Mouse (Mus musculus) left cerebral cortex, adult 2 months (tissue): ENCODE data around the gene Unc5cl. TPM values are rescaled to one million over a fixed set of nuclear protein-coding genes. Genes with fewer than 3 reads are reported as not detected.

Experiments used
- DNase-seq, 2 experiments: peaks; one replicate each; pipeline ENCODE4 v3.0.0; 2021 to 2022; ENCODE audit warnings: low spot score in 2 of 2, mixed read lengths in 1 of 2; ENCODE audit errors: extremely low spot score in 1 of 2
- H3K27ac ChIP-seq: fragments of 200-600 bp; 2 replicates; pipeline ENCODE4 v1.8.1; 2022
- H3K4me3 ChIP-seq: fragments of 200-600 bp; 2 replicates; pipeline ENCODE4 v1.8.1; 2022
- CTCF ChIP-seq: fragments of 200-600 bp; IDR thresholded peaks from 2 replicates; pipeline ENCODE4 v1.8.1; 2022; ENCODE audit warnings: antibody characterized with exemption, mild to moderate bottlenecking, moderate library complexity
- intact Hi-C: fragments of 180-260 bp; cut with DNase I; formaldehyde crosslinking; loops from one replicate; pipeline ENCODE4 v1.15.1; 2025
- total RNA-seq, 2 experiments: library from RNA; stranded (reverse); gene quantifications; 2 replicates each; pipeline ENCODE4 v1.2.3; 2021

Unc5cl gene
- total RNA-seq, 2 experiments from 2014 or later = 0.30 TPM; not detected in 1

- intact Hi-C loops = no loop called here
- H3K27ac ChIP-seq = no peak overlapping the region
- TF ChIP-seq CTCF = no peak
Measured at GRCm38 (mm10) chr17:48533844-48534705, 79.4 kb downstream of the Unc5cl start.

GRCm38 (mm10) chr17:48538328-48538727, 83.6 kb downstream of the Unc5cl start:
- Histone ChIP-seq H3K27ac (no peak overlapping the region), H3K4me3 (no peak overlapping the region)
- peak; percentile 55 for TF ChIP-seq CTCF
- DNase-seq = no peak
- intact Hi-C loops = no loop called here

More at GRCm38 (mm10) chr17:48533844-48534705, 79.4 kb downstream of the Unc5cl start:
- H3K4me3 ChIP-seq = no peak overlapping the region
- no peak for DNase-seq

GRCm38 (mm10) chr17:48539326-48539725, 84.6 kb downstream of the Unc5cl start:
- intact Hi-C loops = no loop called here
- DNase-seq = peak in 1 of 2 experiments; percentile 52
- Histone ChIP-seq H3K4me3 (no peak overlapping the region), H3K27ac (no peak overlapping the region)
- no peak for TF ChIP-seq CTCF

- H3K4me3 ChIP-seq = peak overlapping the region; percentile 5; the same call in 1 of the 2 replicates
Measured at GRCm38 (mm10) chr17:48542733-48543132, 88.0 kb downstream of the Unc5cl start.

GRCm38 (mm10) chr17:48543301-48543765, 88.6 kb downstream of the Unc5cl start:
- DNase-seq = peak; percentile 62 to 64
- no peak for TF ChIP-seq CTCF
- Histone ChIP-seq H3K4me3 (peak overlapping the region; percentile 38), H3K27ac (peak overlapping the region; percentile 80)
- intact Hi-C loops = loop anchor here (5.0 to 10.0 kb wide), 3 partner anchors 231 to 641 kb away; partner anchors contain the start of gene Lrfn2

More at GRCm38 (mm10) chr17:48542733-48543132, 88.0 kb downstream of the Unc5cl start:
- intact Hi-C loops = loop anchor here (5.0 to 10.0 kb wide), 3 partner anchors 232 to 642 kb away; partner anchors contain the start of gene Lrfn2
- H3K27ac ChIP-seq = peak overlapping the region; percentile 67
- no peak for TF ChIP-seq CTCF
- no peak for DNase-seq

GRCm38 (mm10) chr17:48544722-48545121, 90.0 kb downstream of the Unc5cl start:
- H3K27ac ChIP-seq = no peak overlapping the region
- H3K4me3 ChIP-seq = no peak overlapping the region
- intact Hi-C loops = loop anchor here (5.0 to 10.0 kb wide), 3 partner anchors 230 to 640 kb away; partner anchors contain the start of gene Lrfn2
- TF ChIP-seq CTCF = no peak
- no peak for DNase-seq

DNA sequence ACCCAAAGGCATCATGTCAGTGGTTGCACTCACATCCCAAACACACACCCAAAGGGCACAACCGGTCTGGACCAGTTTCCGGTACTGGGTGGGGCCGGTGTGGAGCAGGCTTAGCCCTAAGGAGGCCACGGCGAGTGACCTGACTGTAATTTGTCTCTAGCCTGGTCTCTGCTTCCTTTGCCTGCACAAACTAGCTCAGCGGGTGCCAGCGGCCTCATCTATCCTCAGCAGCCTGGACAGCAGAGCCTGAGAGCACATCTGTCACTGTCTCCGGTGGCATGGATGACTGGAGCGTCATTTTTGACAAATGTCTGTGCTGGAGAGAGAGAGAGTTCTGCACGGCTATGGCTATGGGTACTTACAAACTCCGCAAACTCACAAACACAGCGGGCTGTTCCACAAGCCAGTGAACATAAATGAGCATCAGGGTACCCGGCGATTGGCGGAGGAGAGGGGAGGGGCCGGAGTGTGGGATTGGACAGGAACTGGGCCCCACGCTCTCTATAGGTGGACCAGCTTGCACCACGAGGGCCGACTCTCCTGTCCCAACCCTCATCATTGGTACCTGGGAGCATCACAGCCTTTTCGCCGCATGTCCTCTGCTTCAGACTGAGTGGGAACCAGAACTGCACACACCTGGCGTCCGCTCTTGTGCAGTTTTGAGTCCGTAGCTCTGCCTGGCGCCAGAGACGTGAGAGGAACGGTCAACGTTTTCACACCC, 90.7 kb downstream of the Unc5cl start:
- intact Hi-C loops = loop anchor here (10.0 kb wide), 2 partner anchors 229 to 639 kb away; no protein-coding TSS in a partner anchor
- DNase-seq = peak; percentile 44 to 56

DNA sequence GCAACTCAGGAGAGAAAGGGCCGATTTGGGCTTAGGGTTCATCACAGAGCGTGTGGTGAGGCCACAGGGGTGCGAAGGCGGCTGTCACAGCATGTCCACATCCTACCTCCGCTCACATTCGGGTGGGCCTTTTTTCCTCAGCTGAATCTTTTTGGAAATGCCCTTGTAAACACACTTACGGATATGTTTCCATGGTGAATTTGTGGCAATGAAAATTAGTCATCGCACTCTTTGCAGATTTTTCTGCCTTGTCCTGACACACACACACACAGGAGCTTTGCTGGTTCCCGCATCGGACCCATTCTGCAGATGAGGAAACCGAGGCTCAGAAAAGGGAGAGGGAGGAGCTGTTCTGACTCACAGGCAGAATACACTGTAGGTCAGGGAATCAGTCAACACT, 91.3 kb downstream of the Unc5cl start:
- DNase-seq = no peak
- no peak overlapping the region for H3K4me3 ChIP-seq
- intact Hi-C loops = loop anchor here (10.0 kb wide), 2 partner anchors 229 to 639 kb away; no protein-coding TSS in a partner anchor
- peak overlapping the region; percentile 53; the same call in 1 of the 2 replicates for H3K27ac ChIP-seq
- no peak for TF ChIP-seq CTCF

More for the DNA sequence above, 90.7 kb downstream of the Unc5cl start:
- no peak overlapping the region for H3K4me3 ChIP-seq
- no peak for TF ChIP-seq CTCF
- peak overlapping the region; percentile 53; the same call in 1 of the 2 replicates for H3K27ac ChIP-seq

DNA sequence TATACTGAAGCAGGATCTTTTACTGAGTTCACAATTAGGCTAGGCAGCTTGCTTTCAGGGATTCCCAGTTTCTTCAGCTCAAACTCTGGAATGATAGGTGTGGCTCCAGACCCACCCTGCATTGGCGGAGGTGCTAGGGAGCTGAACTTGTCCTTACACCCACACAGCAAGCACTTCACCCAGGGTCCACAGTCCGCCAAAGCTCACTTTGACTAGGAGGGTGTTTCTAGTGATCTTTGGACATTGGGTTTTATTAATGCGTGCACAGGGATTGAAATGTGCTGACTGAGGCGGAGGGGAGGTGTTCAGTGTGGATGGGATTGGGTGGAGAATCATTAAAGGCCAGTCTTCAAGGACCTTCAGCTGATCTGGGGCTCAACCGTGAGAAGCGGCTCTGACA, 93.0 kb downstream of the Unc5cl start:
- intact Hi-C loops = loop anchor here (10.0 kb wide), 2 partner anchors 227 to 637 kb away; no protein-coding TSS in a partner anchor

GRCm38 (mm10) chr17:48551788-48552531, 97.3 kb downstream of the Unc5cl start:
- intact Hi-C loops = no loop called here
- Histone ChIP-seq H3K4me3 (no peak overlapping the region), H3K27ac (peak overlapping the region; percentile 40)
- DNase-seq = no peak
- no peak for TF ChIP-seq CTCF

More for the DNA sequence above, 93.0 kb downstream of the Unc5cl start:
- DNase-seq = no peak
- TF ChIP-seq CTCF = no peak
- Histone ChIP-seq H3K4me3 (no peak overlapping the region), H3K27ac (no peak overlapping the region)

DNA sequence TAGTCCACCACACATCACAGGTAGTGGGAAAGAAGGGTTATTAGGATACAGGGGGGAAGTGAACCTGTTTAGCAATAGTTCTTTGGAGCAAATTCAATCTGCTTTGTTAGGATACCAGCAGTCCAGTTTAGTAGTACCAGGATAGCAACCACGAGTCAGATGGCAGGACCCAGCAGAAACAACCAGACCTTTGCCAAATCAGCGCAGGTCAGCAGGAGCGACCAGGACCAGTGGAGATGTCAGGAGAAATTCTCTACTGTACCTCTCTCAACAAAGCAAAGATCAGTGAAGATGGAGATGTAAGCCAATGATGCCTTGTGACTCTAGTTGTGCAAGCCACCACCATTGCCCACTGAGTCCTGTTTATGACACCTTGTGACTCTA, 97.8 kb downstream of the Unc5cl start:
- H3K4me3 ChIP-seq = no peak overlapping the region
- H3K27ac ChIP-seq = no peak overlapping the region; the same call in 1 of the 2 replicates
- intact Hi-C loops = no loop called here
- DNase-seq = no peak
- TF ChIP-seq CTCF = no peak
